Mouse (Mus musculus): ENCODE measurements at regions not wholly inside any gene's neighbourhood (a gene's known extent, or its start where the extent isn't known, plus 50 kb on each side); places are given as distances from the start of the nearest gene placed in this dataset.

DNA sequence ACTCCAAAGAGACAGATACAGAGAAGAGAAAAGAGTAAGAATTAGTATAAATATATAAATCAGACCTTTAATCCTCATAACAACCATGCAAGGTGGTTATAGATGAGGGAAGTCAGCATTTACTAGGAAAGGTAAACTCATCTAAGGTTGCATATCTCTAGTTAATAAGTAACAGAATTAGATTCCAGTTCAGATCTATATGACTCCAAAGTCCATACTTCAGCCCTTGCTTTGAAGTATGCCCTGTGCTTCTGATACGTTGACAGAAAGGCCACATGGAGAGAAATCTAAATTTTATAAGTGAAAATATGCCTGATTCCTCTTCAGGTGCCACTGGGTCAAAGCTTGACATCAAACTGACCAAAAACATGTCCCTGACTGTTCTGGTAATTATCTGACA lies 414.7 kb upstream of the Acvr2a start:
- TF ChIP-seq USF1 (IDR thresholded peaks at IDR 0.05; ENCODE audit: low read depth): no peak
- TF ChIP-seq CTCF (IDR thresholded peaks at IDR 0.05; ENCODE audit: control insufficient read depth, insufficient read depth, insufficient read length): no peak
- TF ChIP-seq CEBPB (IDR thresholded peaks at IDR 0.05; ENCODE audit: low read depth): no peak

Data from C2C12 (cell line).